Mouse (Mus musculus): ENCODE results near the gene 4933405L10Rik. TPM values are rescaled to one million over a fixed set of nuclear protein-coding genes. Genes with fewer than 3 reads are reported as not detected.

The 4933405L10Rik gene
- polyA plus RNA-seq (2015; fragmentation: Nextera tagmentation; extraction: Ambion mirVana), result 0.11 TPM in 1 of 2 replicates, not detected in the other

- peaks cover 6% of the 10 kb centered on the region; the same call in 1 of the 2 replicates for H3K36me3 ChIP-seq (ENCODE audit: insufficient read depth, low read length)
- H3K9me3 ChIP-seq (replicated peaks; ENCODE audit: low read length), result no peaks in the 10 kb centered on the region
- no peaks in the 10 kb centered on the region for H3K4me1 ChIP-seq (replicated peaks; ENCODE audit: insufficient read depth, low read length)
- ATAC-seq (replicated peaks; ENCODE audit: low FRiP score, low read depth) (peak; percentile 67), DNase-seq (ENCODE audit: low spot score) (peak; percentile 95)
- no peaks in the 10 kb centered on the region for H3K27me3 ChIP-seq (ENCODE audit: insufficient read depth, low read length)
- H3K9ac ChIP-seq (ENCODE audit: low read depth, low read length), result peak within 1 kb of the TSS; percentile 71
- H3K4me2 ChIP-seq (ENCODE audit: low read length), result peak within 1 kb of the TSS; percentile 96
- peak within 1 kb of the TSS; percentile 71 for H3K4me3 ChIP-seq (replicated peaks; ENCODE audit: low read depth, low read length)
- under 1% methylated on average over 53 of the region's 55 CpGs for WGBS
- TF ChIP-seq CTCF (IDR thresholded peaks at IDR 0.05; ENCODE audit: low read depth), result no peak
- 0 out of 2 replicates have a peak within 1 kb of the TSS, but pooled peaks have one; percentile 14 for H3K27ac ChIP-seq
These were observed at the start of gene 4933405L10Rik, which contains the start of gene Enkd1 for GRCm38 (mm10) chr8:105707498-105708403. 4933405L10Rik (plus strand) TSS chr8:105707655. Enkd1 (minus strand) TSS chr8:105708210.

GRCm38 (mm10) chr8:105661167-105661566 lies 46.3 kb upstream of the 4933405L10Rik start:
- Histone ChIP-seq H3K36me3 (ENCODE audit: insufficient read depth, low read length) (peaks cover 20% of the 10 kb centered on the region; the same call in 1 of the 2 replicates), H3K4me1 (replicated peaks; ENCODE audit: insufficient read depth, low read length) (no peaks in the 10 kb centered on the region), H3K27ac (no peak overlapping the region), H3K4me2 (ENCODE audit: low read length) (no peak overlapping the region), H3K9me3 (replicated peaks; ENCODE audit: low read length) (no peaks in the 10 kb centered on the region), H3K27me3 (ENCODE audit: insufficient read depth, low read length) (no peaks in the 10 kb centered on the region), H3K9ac (ENCODE audit: low read depth, low read length) (no peak overlapping the region), H3K4me3 (replicated peaks; ENCODE audit: low read depth, low read length) (no peak overlapping the region)
- ATAC-seq (replicated peaks; ENCODE audit: low FRiP score, low read depth), result no peak
- TF ChIP-seq CTCF (IDR thresholded peaks at IDR 0.05; ENCODE audit: low read depth), result peak; percentile 62
- DNase-seq (ENCODE audit: low spot score), result peak; percentile 82
- 74% methylated on average over 3 of the region's 3 CpGs for WGBS

DNA sequence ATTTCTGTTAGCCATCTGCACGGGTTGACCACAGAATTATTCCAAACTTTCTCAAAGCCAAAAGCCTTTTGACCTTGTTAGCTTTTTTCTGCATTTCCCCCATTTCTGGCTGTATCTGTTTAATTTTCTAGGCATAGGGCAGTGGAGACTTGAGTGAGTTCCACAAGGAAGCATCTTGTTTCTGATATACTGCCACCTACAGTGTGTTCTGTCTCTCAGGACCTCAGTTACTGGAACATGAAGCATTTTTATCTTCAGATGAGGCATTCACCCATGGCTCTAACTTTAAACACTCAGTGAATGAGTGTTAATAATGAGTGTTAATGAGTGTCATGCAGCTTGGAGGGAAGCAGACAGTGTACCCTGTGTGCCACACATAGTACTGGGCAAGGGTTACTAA lies 29.6 kb upstream of the 4933405L10Rik start:
- peaks cover 68% of the 10 kb centered on the region for H3K36me3 ChIP-seq (ENCODE audit: insufficient read depth, low read length)
- DNase-seq (ENCODE audit: low spot score), result peak; percentile 26
- no peaks in the 10 kb centered on the region for H3K9me3 ChIP-seq (replicated peaks; ENCODE audit: low read length)
- H3K27ac ChIP-seq, result no peak overlapping the region
- no peak overlapping the region for H3K4me2 ChIP-seq (ENCODE audit: low read length)
- ATAC-seq (replicated peaks; ENCODE audit: low FRiP score, low read depth), result no peak
- H3K27me3 ChIP-seq (ENCODE audit: insufficient read depth, low read length), result no peaks in the 10 kb centered on the region
- H3K9ac ChIP-seq (ENCODE audit: low read depth, low read length), result no peak overlapping the region
- H3K4me3 ChIP-seq (replicated peaks; ENCODE audit: low read depth, low read length), result no peak overlapping the region
- H3K4me1 ChIP-seq (replicated peaks; ENCODE audit: insufficient read depth, low read length), result no peaks in the 10 kb centered on the region
- WGBS, result 90% methylated on average over 1 of the region's 1 CpGs
- peak; percentile 30; the same call in 1 of the 2 replicates for TF ChIP-seq CTCF (IDR thresholded peaks at IDR 0.05; ENCODE audit: low read depth)

DNA sequence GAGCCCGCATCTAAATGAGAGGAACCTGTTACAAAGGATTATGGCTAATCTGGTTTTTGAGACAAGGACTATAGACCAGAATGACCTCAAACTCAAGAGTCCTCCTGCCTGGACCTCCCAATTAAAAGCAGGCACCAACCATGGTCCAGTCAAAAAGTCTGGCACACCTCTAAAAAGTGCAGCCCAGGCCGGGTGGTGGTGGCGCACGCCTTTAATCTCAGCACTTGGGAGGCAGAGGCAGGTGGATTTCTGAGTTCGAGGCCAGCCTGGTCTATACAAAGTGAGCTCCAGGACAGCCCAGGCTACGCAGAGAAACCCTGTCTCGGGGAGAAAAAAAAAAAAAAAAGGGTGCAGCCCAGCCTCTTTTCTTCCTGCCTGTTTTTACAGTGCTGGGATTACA lies 22.1 kb upstream of the 4933405L10Rik start:
- DNase-seq (ENCODE audit: low spot score), result no peak
- Histone ChIP-seq H3K4me2 (ENCODE audit: low read length) (no peak overlapping the region), H3K4me1 (replicated peaks; ENCODE audit: insufficient read depth, low read length) (no peaks in the 10 kb centered on the region), H3K36me3 (ENCODE audit: insufficient read depth, low read length) (peaks cover 25% of the 10 kb centered on the region), H3K27ac (no peak overlapping the region), H3K4me3 (replicated peaks; ENCODE audit: low read depth, low read length) (no peak overlapping the region), H3K9me3 (replicated peaks; ENCODE audit: low read length) (no peaks in the 10 kb centered on the region), H3K27me3 (ENCODE audit: insufficient read depth, low read length) (no peaks in the 10 kb centered on the region), H3K9ac (ENCODE audit: low read depth, low read length) (no peak overlapping the region)
- ATAC-seq (replicated peaks; ENCODE audit: low FRiP score, low read depth), result no peak
- no peak for TF ChIP-seq CTCF (IDR thresholded peaks at IDR 0.05; ENCODE audit: low read depth)
- WGBS, result 68% methylated on average over 7 of the region's 7 CpGs

- ATAC-seq (replicated peaks; ENCODE audit: low FRiP score, low read depth) (peak; percentile 75), DNase-seq (ENCODE audit: low spot score) (peak; percentile 58)
- Histone ChIP-seq H3K27me3 (ENCODE audit: insufficient read depth, low read length) (no peaks in the 10 kb centered on the region), H3K4me3 (replicated peaks; ENCODE audit: low read depth, low read length) (no peak within 1 kb of the TSS; the same call in 1 of the 2 replicates), H3K4me1 (replicated peaks; ENCODE audit: insufficient read depth, low read length) (no peaks in the 10 kb centered on the region), H3K36me3 (ENCODE audit: insufficient read depth, low read length) (peaks cover 19% of the 10 kb centered on the region), H3K27ac (no peak within 1 kb of the TSS), H3K4me2 (ENCODE audit: low read length) (peak within 1 kb of the TSS; percentile 56), H3K9me3 (replicated peaks; ENCODE audit: low read length) (no peaks in the 10 kb centered on the region), H3K9ac (ENCODE audit: low read depth, low read length) (peak within 1 kb of the TSS; percentile 42; the same call in 1 of the 2 replicates)
- WGBS, result 4% methylated on average over 26 of the region's 26 CpGs
- peak; percentile 81 for TF ChIP-seq CTCF (IDR thresholded peaks at IDR 0.05; ENCODE audit: low read depth)
These were observed 21.6 kb upstream of the 4933405L10Rik start, which contains the start of gene Carmil2 for GRCm38 (mm10) chr8:105685796-105686308. Carmil2 (plus strand) TSS chr8:105686274.

GRCm38 (mm10) chr8:105686551-105686950 lies 20.9 kb upstream of the 4933405L10Rik start:
- 65% methylated on average over 6 of the region's 6 CpGs for WGBS
- peaks cover 12% of the 10 kb centered on the region for H3K36me3 ChIP-seq (ENCODE audit: insufficient read depth, low read length)
- no peaks in the 10 kb centered on the region for H3K9me3 ChIP-seq (replicated peaks; ENCODE audit: low read length)
- H3K27ac ChIP-seq, result no peak overlapping the region
- TF ChIP-seq CTCF (IDR thresholded peaks at IDR 0.05; ENCODE audit: low read depth), result no peak
- DNase-seq (ENCODE audit: low spot score) (no peak), ATAC-seq (replicated peaks; ENCODE audit: low FRiP score, low read depth) (no peak)
- H3K27me3 ChIP-seq (ENCODE audit: insufficient read depth, low read length), result no peaks in the 10 kb centered on the region
- 0 out of 2 replicates have a peak overlapping the region, but pooled peaks have one; percentile 8 for H3K9ac ChIP-seq (ENCODE audit: low read depth, low read length)
- H3K4me1 ChIP-seq (replicated peaks; ENCODE audit: insufficient read depth, low read length), result no peaks in the 10 kb centered on the region
- H3K4me2 ChIP-seq (ENCODE audit: low read length), result peak overlapping the region; percentile 56; the same call in 1 of the 2 replicates
- no peak overlapping the region for H3K4me3 ChIP-seq (replicated peaks; ENCODE audit: low read depth, low read length)

Measured in kidney, postnatal 0 days (tissue).